22 mouse cellular contexts compared by ENCODE assay signal in genomic region chr7:135593825-135594224, GRCm38 (mm10). TPM values are rescaled to one million over a fixed set of nuclear protein-coding genes. Genes with fewer than 3 reads are reported as not detected.
A peak's percentile ranks its signal among the peaks of the same experiment; 100 is the strongest.
DNase-seq lines count a peak whose midpoint lies in the region; ATAC-seq and TF ChIP-seq lines count a peak whose summit lies in the region.
"Had no signal": no experiment of that assay in that cellular context is flagged by ENCODE, and none has a peak within 500 bp of the region (broad histone marks: within the 10 kb centered on the region; RNA-seq: fewer than 3 reads in every experiment).

No protein-coding gene starts in this region.

- H3K27me3 ChIP-seq in heart, embryonic 13.5 days (replicated peaks), result peaks cover 54% of the 10 kb centered on the region
- peaks cover 19% of the 10 kb centered on the region; the same call in 1 of the 2 replicates for H3K27me3 ChIP-seq in heart, embryonic 10.5 days (ENCODE audit: insufficient read depth, poor library complexity, severe bottlenecking)
- H3K27me3 ChIP-seq in MEL (ENCODE audit: control insufficient read depth in 1 of 2, insufficient read depth in 2 of 2, low read length in 2 of 2), result no peaks in the 10 kb centered on the region
- no peaks in the 10 kb centered on the region for H3K27me3 ChIP-seq in liver, embryonic 11.5 days (replicated peaks; ENCODE audit: control insufficient read depth, insufficient read depth, low read length)
- H3K27me3 ChIP-seq: CH12.LX; embryonic facial prominence, embryonic 13.5 days; intestine, embryonic 15.5 days had no signal

- no peak for TF ChIP-seq CTCF in MEL (IDR thresholded peaks at IDR 0.05 in 2 of 3, conservative IDR thresholded peaks at IDR 0.05 in 1 of 3; ENCODE audit: control insufficient read depth in 1 of 3, insufficient read depth in 1 of 3, low read depth in 2 of 3, low read length in 3 of 3, poor library complexity in 1 of 3, severe bottlenecking in 1 of 3)
- no peak for TF ChIP-seq CTCF in lung, adult 2 months (IDR thresholded peaks at IDR 0.05; ENCODE audit: insufficient read depth, low read length)

- no peak for TF ChIP-seq EP300 in MEL (IDR thresholded peaks at IDR 0.05; ENCODE audit: low read depth in 1 of 2, low read length in 2 of 2)

- H3K9ac ChIP-seq in heart, embryonic 13.5 days, result no peak overlapping the region
- peak overlapping the region; percentile 75 for H3K9ac ChIP-seq in MEL (ENCODE audit: control insufficient read depth, low read depth, low read length, poor library complexity, severe bottlenecking)
- H3K9ac ChIP-seq in liver, embryonic 11.5 days (ENCODE audit: low read depth, low read length), result no peak overlapping the region
- H3K9ac ChIP-seq: embryonic facial prominence, embryonic 13.5 days; hindbrain, embryonic 14.5 days; intestine, embryonic 15.5 days; lung, embryonic 14.5 days had no signal

- no peak for ATAC-seq in heart, embryonic 13.5 days (ENCODE audit: extremely low read depth, insufficient number of reproducible peaks, low FRiP score, low TSS enrichment)
- ATAC-seq in liver, embryonic 11.5 days (replicated peaks; ENCODE audit: low FRiP score), result peak; percentile 76
- ATAC-seq in megakaryocyte progenitor cell, adult 5-6 weeks (replicated peaks; ENCODE audit: poor library complexity), result peak; percentile 16
- ATAC-seq: intestine, embryonic 15.5 days had no signal

- no peak overlapping the region for H3K4me3 ChIP-seq in heart, embryonic 13.5 days
- no peak overlapping the region for H3K4me3 ChIP-seq in heart, embryonic 10.5 days
- H3K4me3 ChIP-seq in MEL (ENCODE audit: control insufficient read depth in 1 of 2, insufficient read depth in 1 of 2, low read depth in 2 of 2, low read length in 2 of 2), result no peak overlapping the region
- no peak overlapping the region for H3K4me3 ChIP-seq in liver, embryonic 11.5 days (ENCODE audit: low read depth, low read length)
- H3K4me3 ChIP-seq in lung, adult 2 months (replicated peaks; ENCODE audit: extremely low read depth, low read depth, low read length), result no peak overlapping the region
- H3K4me3 ChIP-seq: embryonic facial prominence, embryonic 13.5 days; intestine, embryonic 15.5 days; left cerebral cortex, adult 2 months; myocyte had no signal

- 0 out of 2 replicates have a peak overlapping the region, but pooled peaks have one; percentile 1 for H3K27ac ChIP-seq in heart, embryonic 13.5 days (replicated peaks)
- H3K27ac ChIP-seq in heart, embryonic 10.5 days, result no peak overlapping the region
- H3K27ac ChIP-seq in MEL (ENCODE audit: control insufficient read depth, low read depth, low read length), result peak overlapping the region; percentile 99
- H3K27ac ChIP-seq in liver, embryonic 11.5 days (ENCODE audit: low read depth, low read length), result peak overlapping the region; percentile 56
- H3K27ac ChIP-seq: embryonic facial prominence, embryonic 13.5 days; hindbrain, embryonic 14.5 days; intestine, embryonic 15.5 days; left cerebral cortex, adult 2 months had no signal

- H3K4me1 ChIP-seq in heart, embryonic 13.5 days, result peaks cover 50% of the 10 kb centered on the region
- H3K4me1 ChIP-seq in heart, embryonic 10.5 days, result peaks cover 56% of the 10 kb centered on the region
- H3K4me1 ChIP-seq in MEL (ENCODE audit: control insufficient read depth in 1 of 2, insufficient read depth in 2 of 2, low read length in 2 of 2), result peaks cover 22 to 78% of the 10 kb centered on the region in 2 experiments
- peaks cover 81% of the 10 kb centered on the region for H3K4me1 ChIP-seq in liver, embryonic 11.5 days (replicated peaks; ENCODE audit: control insufficient read depth, insufficient read depth, low read length)
- peaks cover 15% of the 10 kb centered on the region for H3K4me1 ChIP-seq in lung, adult 2 months (ENCODE audit: control insufficient read depth, insufficient read depth, low read length)

- TF ChIP-seq RAD21 in MEL (IDR thresholded peaks at IDR 0.05; ENCODE audit: low read depth, low read length), result no peak

- no peak for DNase-seq in heart, embryonic 10.5 days (ENCODE audit: low spot score)
- peak; percentile 97 for DNase-seq in MEL (ENCODE audit: low read depth, low spot score)
- DNase-seq in liver, embryonic 11.5 days (ENCODE audit: low spot score), result no peak
- DNase-seq in embryo, embryonic 10.5 days (ENCODE audit: low spot score), result no peak
- no peak for DNase-seq in lung, adult 2 months
- DNase-seq: cerebellum, adult 8-10 months; heart, adult 18-20 months; kidney, adult 9 months; kidney, postnatal 25 days; left cerebral cortex, postnatal 4 days; lung, embryonic 14.5 days; lung, postnatal 36 days; midbrain, embryonic 14.5 days; thymus, postnatal 25 days had no signal

- H3K79me2 ChIP-seq in MEL (ENCODE audit: control insufficient read depth, insufficient read depth, low read length, poor library complexity), result peaks cover 29% of the 10 kb centered on the region

- no peaks in the 10 kb centered on the region for H3K36me3 ChIP-seq in heart, embryonic 13.5 days
- no peaks in the 10 kb centered on the region for H3K36me3 ChIP-seq in heart, embryonic 10.5 days
- H3K36me3 ChIP-seq in MEL (ENCODE audit: control insufficient read depth in 1 of 2, insufficient read depth in 2 of 2, low read length in 2 of 2), result peaks cover 0 to 82% of the 10 kb centered on the region in 2 experiments; a peak in 2 of 4 replicates
- no peaks in the 10 kb centered on the region for H3K36me3 ChIP-seq in liver, embryonic 11.5 days (ENCODE audit: control insufficient read depth, insufficient read depth, low read length)
- H3K36me3 ChIP-seq: embryonic facial prominence, embryonic 13.5 days; intestine, embryonic 15.5 days had no signal

- H3K9me3 ChIP-seq in heart, embryonic 13.5 days, result no peaks in the 10 kb centered on the region
- H3K9me3 ChIP-seq in heart, embryonic 10.5 days, result no peaks in the 10 kb centered on the region
- H3K9me3 ChIP-seq in MEL (replicated peaks; ENCODE audit: insufficient read depth, low read length), result no peaks in the 10 kb centered on the region
- H3K9me3 ChIP-seq in liver, embryonic 11.5 days (ENCODE audit: control insufficient read depth, low read length), result no peaks in the 10 kb centered on the region
- H3K9me3 ChIP-seq: embryonic facial prominence, embryonic 13.5 days; intestine, embryonic 15.5 days had no signal

- WGBS in heart, embryonic 13.5 days, result 21% methylated on average over 3 of the region's 3 CpGs
- WGBS in heart, embryonic 10.5 days, result 18% methylated on average over 3 of the region's 3 CpGs
- WGBS in liver, embryonic 11.5 days, result 9% methylated on average over 3 of the region's 3 CpGs
- 73% methylated on average over 3 of the region's 3 CpGs for WGBS in lung, adult 2 months

- peak in 1 of 2 experiments; percentile 71; a peak in 2 of 4 replicates for TF ChIP-seq POLR2A in MEL (IDR thresholded peaks at IDR 0.05; ENCODE audit: control insufficient read depth in 1 of 2, insufficient read depth in 1 of 2, low read depth in 1 of 2, low read length in 2 of 2, poor library complexity in 1 of 2)
- no peak for TF ChIP-seq POLR2A in lung, adult 2 months (IDR thresholded peaks at IDR 0.05; ENCODE audit: borderline replicate concordance, extremely low read depth, low read depth, low read length)

- H3K4me2 ChIP-seq in heart, embryonic 13.5 days, result no peak overlapping the region
- peak overlapping the region; percentile 32 for H3K4me2 ChIP-seq in liver, embryonic 11.5 days
- H3K4me2 ChIP-seq: embryonic facial prominence, embryonic 13.5 days; hindbrain, embryonic 14.5 days; intestine, embryonic 15.5 days; lung, embryonic 14.5 days had no signal

TF ChIP-seq in MEL, 35 proteins besides CTCF, POLR2A, EP300 and RAD21:
- TF ChIP-seq TBP (IDR thresholded peaks at IDR 0.05; ENCODE audit: low read depth, low read length), result peak; percentile 85
- no peak for TF ChIP-seq GABPA (IDR thresholded peaks at IDR 0.05; ENCODE audit: low read depth, low read length)
- peak; percentile 99 for TF ChIP-seq TAL1 (IDR thresholded peaks at IDR 0.05; ENCODE audit: low read length)
- TF ChIP-seq GATA1 (IDR thresholded peaks at IDR 0.05; ENCODE audit: low read depth, low read length), result peak; percentile 97
- TF ChIP-seq POLR2AphosphoS5 (IDR thresholded peaks at IDR 0.05; ENCODE audit: borderline replicate concordance, low read depth, low read length), result 0 out of 2 replicates have a peak, but pooled peaks have one; percentile 24

RNA-seq across cellular contexts. Expression of gene Ptpre, which starts 56.5 kb away (rescaled TPM):
- 2.7 and 3.1 TPM in 2 replicates for polyA plus RNA-seq in heart, embryonic 13.5 days (2015; fragmentation: Nextera tagmentation; extraction: Ambion mirVana)
- 1.1 and 1.8 TPM in 2 replicates for polyA plus RNA-seq in heart, embryonic 10.5 days (2016; fragmentation: Nextera tagmentation; extraction: Ambion mirVana)
- 4.9 and 6.9 TPM in 2 replicates for total RNA-seq in MEL (2012; rRNA removed)
- 10 to 100 TPM in 1 of 2 experiments, not detected in 1; 12.9 TPM for polyA plus RNA-seq in MEL (2012; ENCODE audit: insufficient read depth in 1 of 2, insufficient read length in 2 of 2, low read depth in 1 of 2, low replicate concordance in 2 of 2, missing spikeins in 1 of 2)
- polyA plus RNA-seq in liver, embryonic 11.5 days (2014; fragmentation: Nextera tagmentation; extraction: Ambion mirVana), result 5.4 and 7.0 TPM in 2 replicates
- total RNA-seq in megakaryocyte progenitor cell, adult 5-6 weeks (2015), result 61.4 and 74.2 TPM in 2 replicates
- 49.6 and 59.1 TPM in 2 replicates for total RNA-seq in megakaryocyte progenitor cell, adult 5-6 weeks (2017)
- 17.1 and 21.4 TPM in 2 replicates for polyA plus RNA-seq in lung, adult 2 months (2012; rRNA removed)
